Mouse (Mus musculus) forebrain, embryonic 10.5 days (tissue): ENCODE results near the gene Usp37. TPM values are rescaled to one million over a fixed set of nuclear protein-coding genes. Genes with fewer than 3 reads are reported as not detected.

Experiments used
- DNase-seq: peaks from one replicate; pipeline ENCODE4 v3.0.0-alpha.2; 2017; ENCODE audit warnings: low spot score; ENCODE audit errors: extremely low spot score
- H3K27ac ChIP-seq: fragments of 300-500 bp; sonication (generic); 2 replicates; pipeline ENCODE4 v1.5.1; 2016; ENCODE audit warnings: mild to moderate bottlenecking
- H3K27me3 ChIP-seq: fragments of 300-500 bp; sonication (generic); 2 replicates; pipeline ENCODE4 v1.6.1; 2016; ENCODE audit warnings: mild to moderate bottlenecking; ENCODE audit not compliant: poor library complexity, severe bottlenecking
- H3K36me3 ChIP-seq: fragments of 300-500 bp; sonication (generic); replicated peaks from 2 replicates; pipeline ENCODE4 v1.6.1; 2016; ENCODE audit warnings: mild to moderate bottlenecking, moderate library complexity
- H3K4me1 ChIP-seq: fragments of 300-500 bp; sonication (generic); 2 replicates; pipeline ENCODE4 v1.6.1; 2016
- H3K4me3 ChIP-seq: fragments of 300-500 bp; sonication (generic); 2 replicates; pipeline ENCODE4 v1.5.1; 2016; ENCODE audit warnings: mild to moderate bottlenecking, moderate library complexity
- H3K9me3 ChIP-seq: fragments of 300-500 bp; sonication (generic); 2 replicates; pipeline ENCODE4 v1.6.1; 2016; ENCODE audit warnings: mild to moderate bottlenecking, moderate library complexity
- WGBS: fragments of 180-500 bp; shearing (Covaris S2); methylation state at CpG from one replicate; pipeline ENCODE4 v1.1.7; 2016; 5-methylcytosine and 5-hydroxymethylcytosine counted together
- polyA plus RNA-seq: library from polyadenylated mRNA; unstranded; fragments of >200 nt; fragmentation: Nextera tagmentation; extraction: Ambion mirVana; gene quantifications from 2 replicates; pipeline ENCODE4 v1.2.1, GENCODE M21; 2016

Usp37 gene
- polyA plus RNA-seq, 1 experiment from 2014 or later, result 53.2 TPM

DNA sequence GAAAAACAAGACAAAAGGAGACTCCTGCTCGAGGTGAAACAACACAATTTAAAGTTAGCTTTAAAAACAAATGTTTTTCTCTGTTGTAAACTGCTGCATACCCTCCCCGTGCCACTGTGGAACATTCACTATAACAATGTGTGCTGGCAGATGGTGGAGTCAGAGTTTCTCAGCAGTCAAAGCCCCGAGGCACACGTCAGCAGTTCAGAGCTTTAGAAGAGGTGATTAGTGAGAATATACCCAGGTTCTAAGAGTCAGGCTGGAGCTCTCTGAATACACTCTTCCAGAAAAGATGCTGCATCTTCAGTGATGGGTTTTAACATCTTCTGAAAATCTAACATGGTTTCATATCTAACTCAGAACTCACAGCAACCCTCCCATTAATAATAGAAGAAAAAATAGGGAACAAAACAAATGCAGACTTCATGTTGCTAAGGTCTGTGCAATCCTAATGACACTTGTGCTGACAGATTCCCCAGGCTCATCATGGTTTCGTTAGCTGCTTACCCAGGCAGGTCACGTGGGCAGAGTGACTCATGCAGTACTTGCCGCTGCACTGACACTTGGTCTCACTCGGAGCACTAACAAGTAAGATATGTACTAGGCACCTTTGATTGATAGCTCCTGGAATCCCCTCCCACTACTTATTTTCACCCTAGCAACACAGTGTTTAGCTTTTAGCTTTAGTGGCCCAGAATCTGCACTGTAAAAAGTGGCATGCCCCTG, 106.2 kb downstream of the Usp37 start:
- WGBS, result 90% methylated on average over 8 of the region's 8 CpGs
- H3K4me3 ChIP-seq, result no peak overlapping the region

DNA sequence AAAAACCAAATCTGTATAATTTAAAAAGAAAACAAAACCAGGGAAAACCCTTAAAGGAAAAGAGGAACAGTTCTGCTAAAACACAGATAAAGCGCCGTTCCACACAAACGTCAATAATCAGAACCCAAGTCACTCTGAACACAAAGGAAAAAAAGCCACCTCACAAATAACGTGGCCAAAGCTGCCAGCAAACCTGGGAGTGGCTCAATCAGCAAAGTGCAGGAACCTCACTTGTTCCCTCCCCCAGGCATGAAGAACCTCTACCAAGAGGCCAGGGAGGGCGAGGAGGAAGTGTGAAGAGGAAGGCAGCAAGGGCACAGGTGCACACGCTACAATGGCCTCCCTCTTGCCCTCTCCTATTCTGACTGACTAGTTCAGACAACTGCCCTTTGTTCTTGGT, 108.5 kb downstream of the Usp37 start:
- no peaks in the 10 kb centered on the region for H3K27me3 ChIP-seq
- H3K27ac ChIP-seq, result no peak overlapping the region
- no peaks in the 10 kb centered on the region for H3K4me1 ChIP-seq
- H3K4me3 ChIP-seq, result no peak overlapping the region
- peaks cover 74% of the 10 kb centered on the region for H3K36me3 ChIP-seq
- no peaks in the 10 kb centered on the region for H3K9me3 ChIP-seq
- DNase-seq, result no peak
- 92% methylated on average over 6 of the region's 6 CpGs for WGBS

More for the DNA sequence above, 106.2 kb downstream of the Usp37 start:
- Histone ChIP-seq H3K4me1 (no peaks in the 10 kb centered on the region), H3K27me3 (no peaks in the 10 kb centered on the region), H3K9me3 (no peaks in the 10 kb centered on the region), H3K27ac (no peak overlapping the region), H3K36me3 (peaks cover 97% of the 10 kb centered on the region)
- DNase-seq, result no peak

DNA sequence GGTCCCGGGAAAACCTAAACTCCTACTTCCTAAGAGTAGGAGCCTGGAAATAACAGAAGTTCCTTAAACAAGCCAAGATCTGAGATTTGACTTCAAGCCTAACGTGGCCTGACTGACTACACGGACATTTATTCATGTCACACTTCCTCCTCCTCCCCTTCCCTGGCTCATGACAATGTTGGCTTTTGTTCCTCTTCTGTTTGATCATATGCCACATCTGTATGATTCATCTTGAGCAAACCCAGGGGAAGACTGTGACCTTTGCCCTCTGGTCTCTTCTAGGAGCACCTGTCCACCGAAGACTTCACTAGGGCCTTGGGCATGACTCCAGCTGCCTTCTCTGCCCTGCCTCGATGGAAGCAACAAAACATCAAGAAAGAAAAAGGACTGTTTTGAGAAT, 109.5 kb downstream of the Usp37 start:
- Histone ChIP-seq H3K36me3 (peaks cover 65% of the 10 kb centered on the region), H3K27ac (no peak overlapping the region), H3K4me3 (no peak overlapping the region), H3K9me3 (no peaks in the 10 kb centered on the region), H3K4me1 (no peaks in the 10 kb centered on the region), H3K27me3 (no peaks in the 10 kb centered on the region)
- WGBS, result 80% methylated on average over 5 of the region's 5 CpGs
- DNase-seq, result no peak

GRCm38 (mm10) chr1:74433220-74433619, 110.9 kb downstream of the Usp37 start:
- Histone ChIP-seq H3K27ac (no peak overlapping the region), H3K4me1 (no peaks in the 10 kb centered on the region), H3K9me3 (no peaks in the 10 kb centered on the region), H3K4me3 (no peak overlapping the region), H3K36me3 (peaks cover 51% of the 10 kb centered on the region), H3K27me3 (no peaks in the 10 kb centered on the region)
- no peak for DNase-seq
- 94% methylated on average over 6 of the region's 6 CpGs for WGBS

GRCm38 (mm10) chr1:74425845-74426244, 118.2 kb downstream of the Usp37 start:
- H3K4me3 ChIP-seq, result no peak overlapping the region
- no peak for DNase-seq
- no peaks in the 10 kb centered on the region for H3K9me3 ChIP-seq
- no peak overlapping the region for H3K27ac ChIP-seq
- H3K36me3 ChIP-seq, result no peaks in the 10 kb centered on the region
- WGBS, result 86% methylated on average over 7 of the region's 7 CpGs
- peaks cover 13% of the 10 kb centered on the region for H3K4me1 ChIP-seq
- H3K27me3 ChIP-seq, result no peaks in the 10 kb centered on the region

GRCm38 (mm10) chr1:74423147-74423546, 120.9 kb downstream of the Usp37 start:
- WGBS, result 43% methylated on average over 8 of the region's 8 CpGs

GRCm38 (mm10) chr1:74419440-74419794, 124.7 kb downstream of the Usp37 start:
- H3K27me3 ChIP-seq, result no peaks in the 10 kb centered on the region
- no peak for DNase-seq
- no peaks in the 10 kb centered on the region for H3K36me3 ChIP-seq
- WGBS, result 73% methylated on average over 9 of the region's 9 CpGs
- peaks cover 31% of the 10 kb centered on the region for H3K4me1 ChIP-seq
- H3K4me3 ChIP-seq, result no peak overlapping the region
- no peak overlapping the region for H3K27ac ChIP-seq
- no peaks in the 10 kb centered on the region for H3K9me3 ChIP-seq

More at GRCm38 (mm10) chr1:74423147-74423546, 120.9 kb downstream of the Usp37 start:
- Histone ChIP-seq H3K4me1 (peaks cover 18% of the 10 kb centered on the region), H3K36me3 (no peaks in the 10 kb centered on the region), H3K4me3 (no peak overlapping the region), H3K27me3 (no peaks in the 10 kb centered on the region), H3K9me3 (no peaks in the 10 kb centered on the region), H3K27ac (0 out of 2 replicates have a peak overlapping the region, but pooled peaks have one; percentile 30)
- no peak for DNase-seq

- H3K36me3 ChIP-seq, result no peaks in the 10 kb centered on the region
- H3K27ac ChIP-seq, result no peak overlapping the region
- no peak for DNase-seq
- H3K4me1 ChIP-seq, result peaks cover 30% of the 10 kb centered on the region
- no peaks in the 10 kb centered on the region for H3K9me3 ChIP-seq
- H3K27me3 ChIP-seq, result no peaks in the 10 kb centered on the region
- 83% methylated on average over 17 of the region's 17 CpGs for WGBS
- no peak overlapping the region for H3K4me3 ChIP-seq
Observed at GRCm38 (mm10) chr1:74418747-74419439, 125.2 kb downstream of the Usp37 start.

GRCm38 (mm10) chr1:74415143-74415542, 128.9 kb downstream of the Usp37 start:
- 44% methylated on average over 4 of the region's 4 CpGs for WGBS
- H3K9me3 ChIP-seq, result no peaks in the 10 kb centered on the region

DNA sequence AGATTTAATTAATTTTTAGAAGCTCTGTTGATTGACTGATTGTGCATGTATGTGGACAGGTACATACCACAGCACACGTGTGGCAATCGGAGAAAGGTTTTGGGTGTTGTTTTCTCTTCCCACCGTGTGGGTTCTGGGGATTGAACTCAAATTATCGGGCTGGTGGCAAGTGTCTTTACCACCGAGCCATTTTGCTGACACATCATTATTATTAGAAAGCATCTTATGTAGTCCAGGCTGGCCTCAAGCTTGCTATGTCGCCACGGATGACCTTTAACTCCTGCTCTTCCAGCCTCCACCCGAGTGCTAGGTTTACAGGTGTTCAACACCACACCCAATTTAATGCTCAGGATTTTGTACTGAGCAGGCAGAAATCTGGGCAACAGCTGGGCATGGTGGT, 131.4 kb downstream of the Usp37 start:
- Histone ChIP-seq H3K27me3 (no peaks in the 10 kb centered on the region), H3K4me1 (peaks cover 13% of the 10 kb centered on the region), H3K9me3 (no peaks in the 10 kb centered on the region), H3K4me3 (no peak overlapping the region), H3K27ac (no peak overlapping the region), H3K36me3 (no peaks in the 10 kb centered on the region)
- no peak for DNase-seq
- WGBS, result 83% methylated on average over 8 of the region's 8 CpGs

More at GRCm38 (mm10) chr1:74415143-74415542, 128.9 kb downstream of the Usp37 start:
- H3K27me3 ChIP-seq, result no peaks in the 10 kb centered on the region
- no peak overlapping the region for H3K4me3 ChIP-seq
- DNase-seq, result peak; percentile 48
- no peaks in the 10 kb centered on the region for H3K36me3 ChIP-seq
- no peak overlapping the region for H3K27ac ChIP-seq
- peaks cover 17% of the 10 kb centered on the region for H3K4me1 ChIP-seq

DNA sequence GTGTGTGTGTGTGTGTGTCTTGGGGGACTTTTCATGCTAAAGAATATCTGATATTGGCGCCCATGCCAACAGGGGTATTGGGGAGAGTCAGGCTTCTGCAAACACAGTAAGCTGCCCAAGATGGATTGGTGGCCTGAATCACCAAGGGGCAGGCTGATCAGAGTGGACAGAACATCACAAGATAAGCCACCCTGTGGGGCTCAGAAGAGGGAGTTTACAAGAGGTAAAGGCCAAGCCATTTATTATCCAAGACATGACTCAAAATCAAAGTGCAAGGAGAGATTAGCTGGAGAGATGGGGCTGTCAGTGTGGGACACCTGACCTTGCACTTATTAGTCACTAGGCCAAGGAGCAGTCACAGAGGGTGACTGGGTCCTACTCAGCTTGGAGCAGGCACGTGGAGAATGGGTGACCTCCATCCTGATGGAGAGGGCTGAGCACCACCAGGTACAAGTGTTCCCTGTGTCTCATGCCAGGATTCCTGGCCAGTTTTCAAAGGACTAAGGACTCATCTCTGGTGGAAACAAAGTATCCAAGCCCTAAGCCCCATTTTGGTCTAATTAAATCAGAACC, 132.2 kb downstream of the Usp37 start:
- WGBS, result 51% methylated on average over 2 of the region's 2 CpGs
- Histone ChIP-seq H3K27ac (no peak overlapping the region), H3K4me1 (peaks cover 13% of the 10 kb centered on the region), H3K36me3 (no peaks in the 10 kb centered on the region), H3K4me3 (no peak overlapping the region), H3K27me3 (no peaks in the 10 kb centered on the region), H3K9me3 (no peaks in the 10 kb centered on the region)
- no peak for DNase-seq

- DNase-seq, result no peak
- Histone ChIP-seq H3K4me1 (no peaks in the 10 kb centered on the region), H3K4me3 (no peak within 1 kb of the TSS), H3K36me3 (no peaks in the 10 kb centered on the region), H3K27me3 (no peaks in the 10 kb centered on the region), H3K9me3 (no peaks in the 10 kb centered on the region), H3K27ac (no peak within 1 kb of the TSS)
- WGBS, result 71% methylated on average over 15 of the region's 15 CpGs
Observed at GRCm38 (mm10) chr1:74408589-74409504, 135.2 kb downstream of the Usp37 start, which contains the start of gene Vil1. Gene Vil1 (plus strand): TSS chr1:74409376.
